Mouse (Mus musculus) stomach, postnatal 0 days (tissue): ENCODE measurements around the gene Cplx1.

Experiments
- CTCF ChIP-seq: IDR thresholded peaks from 2 replicates; pipeline ENCODE4 v1.5.1; 2016; ENCODE audit warnings: antibody characterized with exemption, low read depth, mild to moderate bottlenecking, moderate library complexity
- EP300 ChIP-seq: optimal IDR thresholded peaks from 2 replicates; pipeline ENCODE3; 2016; ENCODE audit warnings: antibody characterized with exemption

DNA sequence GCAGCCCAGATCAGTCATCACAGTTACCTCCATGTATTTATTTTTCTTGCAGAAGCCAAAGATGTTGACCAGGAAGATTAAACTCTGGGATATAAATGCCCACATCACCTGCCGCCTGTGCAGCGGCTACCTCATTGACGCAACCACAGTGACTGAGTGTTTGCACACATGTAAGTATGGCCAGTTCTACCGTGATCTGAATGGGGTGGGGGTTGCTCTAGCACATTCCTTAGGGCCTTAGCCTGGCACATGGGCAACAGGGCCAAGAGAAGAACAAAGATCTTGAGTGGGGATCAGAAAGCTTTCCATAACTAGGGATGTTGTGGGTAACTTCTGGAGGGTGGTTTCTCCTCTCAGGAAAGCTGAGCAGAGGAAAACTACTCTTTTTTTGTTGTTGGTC, 76.1 kb downstream of the Cplx1 start:
- TF ChIP-seq EP300 (no peak), CTCF (no peak)
